In genomic region chr9:123457603-123458002, GRCm38 (mm10) we compare ENCODE assay signal across 8 mouse cellular contexts. TPM values are rescaled to one million over a fixed set of nuclear protein-coding genes. Genes with fewer than 3 reads are reported as not detected.
A peak's percentile ranks its signal among the peaks of the same experiment; 100 is the strongest.
DNase-seq lines count a peak whose midpoint lies in the region; ATAC-seq and TF ChIP-seq lines count a peak whose summit lies in the region.

No protein-coding gene starts in this region.

- H3K9me3 ChIP-seq in limb, embryonic 12.5 days = 0 out of 2 replicates have a peak, but pooled peaks cover 4% of the 10 kb centered on the region
- H3K9me3 ChIP-seq in limb, embryonic 10.5 days (replicated peaks) = peaks cover 2% of the 10 kb centered on the region; the same call in 1 of the 2 replicates

- no peaks in the 10 kb centered on the region for H3K4me1 ChIP-seq in limb, embryonic 12.5 days (replicated peaks)
- peaks cover 3% of the 10 kb centered on the region; the same call in 1 of the 2 replicates for H3K4me1 ChIP-seq in limb, embryonic 10.5 days
- H3K4me1 ChIP-seq in thymus, adult 2 months (replicated peaks; ENCODE audit: control insufficient read depth, insufficient read depth, low read length) = no peaks in the 10 kb centered on the region

- peak overlapping the region; percentile 12; the same call in 1 of the 2 replicates for H3K27ac ChIP-seq in limb, embryonic 12.5 days
- no peak overlapping the region for H3K27ac ChIP-seq in limb, embryonic 10.5 days
- no peak overlapping the region for H3K27ac ChIP-seq in thymus, adult 2 months (ENCODE audit: control insufficient read depth, insufficient read depth, low read length)

- intact Hi-C loops in heart, postnatal 14 days (cut with DNase I) = no loop called here
- intact Hi-C loops in left cerebral cortex, postnatal 4 days (cut with DNase I) = loop anchor here (5.0 kb wide), 1 partner anchor 50 kb away; no protein-coding TSS in a partner anchor

- TF ChIP-seq CTCF in thymus, adult 2 months (IDR thresholded peaks at IDR 0.05; ENCODE audit: borderline replicate concordance, control insufficient read depth, extremely low read depth, insufficient read depth, low read length, poor library complexity) = no peak

- H3K9ac ChIP-seq in limb, embryonic 12.5 days (replicated peaks) = no peak overlapping the region

- WGBS in limb, embryonic 12.5 days = 72% methylated on average over 2 of the region's 2 CpGs
- WGBS in limb, embryonic 10.5 days = 71% methylated on average over 2 of the region's 2 CpGs
- 93% methylated on average over 2 of the region's 2 CpGs for WGBS in thymus, adult 2 months

- peaks cover 48% of the 10 kb centered on the region for H3K36me3 ChIP-seq in limb, embryonic 12.5 days
- H3K36me3 ChIP-seq in limb, embryonic 10.5 days = peaks cover 30% of the 10 kb centered on the region
- peaks cover 4% of the 10 kb centered on the region; the same call in 1 of the 2 replicates for H3K36me3 ChIP-seq in thymus, adult 2 months (ENCODE audit: control insufficient read depth, insufficient read depth, low read length)

- H3K27me3 ChIP-seq in limb, embryonic 12.5 days = 0 out of 2 replicates have a peak, but pooled peaks cover 3% of the 10 kb centered on the region
- H3K27me3 ChIP-seq in limb, embryonic 10.5 days (ENCODE audit: low read depth, poor library complexity, severe bottlenecking) = no peaks in the 10 kb centered on the region
- H3K27me3 ChIP-seq in thymus, adult 2 months (ENCODE audit: control insufficient read depth, insufficient read depth, low read length) = no peaks in the 10 kb centered on the region

- H3K4me2 ChIP-seq in limb, embryonic 12.5 days = no peak overlapping the region

- DNase-seq in limb, embryonic 10.5 days (ENCODE audit: low spot score) = no peak
- peak; percentile 64 for DNase-seq in cerebellum, adult 11-12 months
- DNase-seq in heart, postnatal 14 days = peak; percentile 49 to 57
- peak; percentile 41 for DNase-seq in lung, postnatal 36 days
- no peak for DNase-seq in thymus, adult 2 months
- DNase-seq in Muller cell, postnatal 12 days (ENCODE audit: inconsistent ontology term) = no peak
- DNase-seq in left cerebral cortex, postnatal 4 days = no peak

- no peak overlapping the region for H3K4me3 ChIP-seq in limb, embryonic 12.5 days (replicated peaks)
- no peak overlapping the region for H3K4me3 ChIP-seq in limb, embryonic 10.5 days
- no peak overlapping the region for H3K4me3 ChIP-seq in thymus, adult 2 months (ENCODE audit: control insufficient read depth, insufficient read depth, low read length)

- ATAC-seq in limb, embryonic 12.5 days (ENCODE audit: insufficient number of reproducible peaks, insufficient read depth, low FRiP score, low TSS enrichment, low read depth) = no peak

- TF ChIP-seq POLR2A in thymus, adult 2 months (IDR thresholded peaks at IDR 0.05; ENCODE audit: control insufficient read depth, extremely low read depth, insufficient read depth, low read length, poor library complexity) = no peak

RNA-seq across cellular contexts. Expression of gene Limd1, which starts 20.9 kb away (rescaled TPM):
- 53.3 and 53.6 TPM in 2 replicates for polyA plus RNA-seq in limb, embryonic 12.5 days (2016; fragmentation: Nextera tagmentation; extraction: Ambion mirVana)
- 55.2 and 55.8 TPM in 2 replicates for polyA plus RNA-seq in limb, embryonic 10.5 days (2016; fragmentation: Nextera tagmentation; extraction: Ambion mirVana)
- total RNA-seq in heart, postnatal 14 days (2021) = 10 to 100 TPM; 41.9 to 43.6 TPM
- polyA plus RNA-seq in thymus, adult 2 months (2012; rRNA removed) = 56.4 and 59.1 TPM in 2 replicates
- total RNA-seq in left cerebral cortex, postnatal 4 days (2021) = 10 to 100 TPM in 1 of 2 experiments, 1 to 10 TPM in 1; 9.5 to 10.2 TPM

Comparison
In these comparisons a context has a peak if more than half of its experiments do, and no peak if none do; other contexts are left out.
1. DNase-seq: peak in cerebellum, adult 11-12 months (single experiment), heart, postnatal 14 days (2 of 2) and lung, postnatal 36 days (single experiment); none in limb, embryonic 10.5 days (single experiment), thymus, adult 2 months (single experiment), Muller cell, postnatal 12 days (single experiment) and left cerebral cortex, postnatal 4 days (single experiment).